Mouse (Mus musculus): ENCODE data around the gene Chchd6. TPM values are rescaled to one million over a fixed set of nuclear protein-coding genes. Genes with fewer than 3 reads are reported as not detected.

The Chchd6 gene
- polyA plus RNA-seq, 1 experiment from 2014 or later: 55.0 TPM

- H3K4me1 ChIP-seq: no peaks in the 10 kb centered on the region
- ATAC-seq (ENCODE audit: low FRiP score, low read depth): no peak
- H3K9me3 ChIP-seq: no peaks in the 10 kb centered on the region
- WGBS: 71% methylated on average over 4 of the region's 4 CpGs
- no peaks in the 10 kb centered on the region for H3K36me3 ChIP-seq
- H3K27ac ChIP-seq: no peak overlapping the region
- no peak overlapping the region for H3K9ac ChIP-seq
- no peaks in the 10 kb centered on the region for H3K27me3 ChIP-seq
- no peak overlapping the region for H3K4me3 ChIP-seq
- H3K4me2 ChIP-seq (replicated peaks): no peak overlapping the region
Measured at GRCm38 (mm10) chr6:89492368-89492767, 103.1 kb downstream of the Chchd6 start.

- no peak overlapping the region for H3K4me2 ChIP-seq (replicated peaks)
- H3K4me3 ChIP-seq: no peak overlapping the region
- no peaks in the 10 kb centered on the region for H3K27me3 ChIP-seq
- WGBS: 88% methylated on average over 3 of the region's 3 CpGs
- no peaks in the 10 kb centered on the region for H3K9me3 ChIP-seq
- H3K36me3 ChIP-seq: no peaks in the 10 kb centered on the region
- no peak overlapping the region for H3K9ac ChIP-seq
- H3K27ac ChIP-seq: no peak overlapping the region
- H3K4me1 ChIP-seq: 0 out of 2 replicates have a peak, but pooled peaks cover 8% of the 10 kb centered on the region
- ATAC-seq (ENCODE audit: low FRiP score, low read depth): no peak
Measured at GRCm38 (mm10) chr6:89490369-89490768, 105.1 kb downstream of the Chchd6 start.

GRCm38 (mm10) chr6:89489533-89489932 is 105.9 kb downstream of the Chchd6 start:
- Histone ChIP-seq H3K4me1 (0 out of 2 replicates have a peak, but pooled peaks cover 8% of the 10 kb centered on the region), H3K9me3 (no peaks in the 10 kb centered on the region), H3K27me3 (no peaks in the 10 kb centered on the region), H3K27ac (no peak overlapping the region), H3K36me3 (no peaks in the 10 kb centered on the region), H3K9ac (no peak overlapping the region), H3K4me2 (replicated peaks) (no peak overlapping the region), H3K4me3 (no peak overlapping the region)
- 88% methylated on average over 1 of the region's 1 CpGs for WGBS
- ATAC-seq (ENCODE audit: low FRiP score, low read depth): no peak

GRCm38 (mm10) chr6:89486055-89486454 is 109.4 kb downstream of the Chchd6 start:
- no peak for ATAC-seq (ENCODE audit: low FRiP score, low read depth)
- Histone ChIP-seq H3K4me2 (replicated peaks) (no peak overlapping the region), H3K4me1 (0 out of 2 replicates have a peak, but pooled peaks cover 8% of the 10 kb centered on the region), H3K36me3 (no peaks in the 10 kb centered on the region), H3K9ac (no peak overlapping the region), H3K27me3 (no peaks in the 10 kb centered on the region), H3K4me3 (no peak overlapping the region), H3K27ac (no peak overlapping the region), H3K9me3 (no peaks in the 10 kb centered on the region)
- WGBS: 43% methylated on average over 4 of the region's 4 CpGs

GRCm38 (mm10) chr6:89481192-89481591 is 114.3 kb downstream of the Chchd6 start:
- no peak overlapping the region for H3K4me3 ChIP-seq
- H3K4me2 ChIP-seq (replicated peaks): no peak overlapping the region
- 88% methylated on average over 4 of the region's 4 CpGs for WGBS
- H3K9me3 ChIP-seq: no peaks in the 10 kb centered on the region
- H3K9ac ChIP-seq: no peak overlapping the region
- no peak overlapping the region for H3K27ac ChIP-seq
- ATAC-seq (ENCODE audit: low FRiP score, low read depth): no peak
- H3K4me1 ChIP-seq: 0 out of 2 replicates have a peak, but pooled peaks cover 7% of the 10 kb centered on the region
- no peaks in the 10 kb centered on the region for H3K27me3 ChIP-seq
- H3K36me3 ChIP-seq: no peaks in the 10 kb centered on the region

- Histone ChIP-seq H3K36me3 (no peaks in the 10 kb centered on the region), H3K4me1 (no peaks in the 10 kb centered on the region), H3K9ac (no peak overlapping the region), H3K4me2 (replicated peaks) (no peak overlapping the region), H3K9me3 (no peaks in the 10 kb centered on the region), H3K27me3 (no peaks in the 10 kb centered on the region), H3K27ac (no peak overlapping the region), H3K4me3 (no peak overlapping the region)
- ATAC-seq (ENCODE audit: low FRiP score, low read depth): no peak
Measured at GRCm38 (mm10) chr6:89467908-89468307, 127.5 kb downstream of the Chchd6 start.

- 79% methylated on average over 9 of the region's 9 CpGs for WGBS
- no peaks in the 10 kb centered on the region for H3K36me3 ChIP-seq
- peaks cover 4% of the 10 kb centered on the region for H3K4me1 ChIP-seq
- no peak for ATAC-seq (ENCODE audit: low FRiP score, low read depth)
- H3K9ac ChIP-seq: no peak overlapping the region
- H3K27me3 ChIP-seq: no peaks in the 10 kb centered on the region
- H3K4me3 ChIP-seq: no peak overlapping the region
- H3K9me3 ChIP-seq: no peaks in the 10 kb centered on the region
- H3K4me2 ChIP-seq (replicated peaks): no peak overlapping the region
- no peak overlapping the region for H3K27ac ChIP-seq
Measured at GRCm38 (mm10) chr6:89467290-89467689, 128.2 kb downstream of the Chchd6 start.

GRCm38 (mm10) chr6:89466875-89467274 is 128.6 kb downstream of the Chchd6 start:
- Histone ChIP-seq H3K9ac (no peak overlapping the region), H3K27me3 (no peaks in the 10 kb centered on the region), H3K27ac (no peak overlapping the region), H3K36me3 (no peaks in the 10 kb centered on the region), H3K4me3 (no peak overlapping the region), H3K4me2 (replicated peaks) (no peak overlapping the region), H3K4me1 (peaks cover 8% of the 10 kb centered on the region), H3K9me3 (no peaks in the 10 kb centered on the region)
- WGBS: 82% methylated on average over 3 of the region's 3 CpGs
- no peak for ATAC-seq (ENCODE audit: low FRiP score, low read depth)

GRCm38 (mm10) chr6:89466053-89466708 is 129.3 kb downstream of the Chchd6 start:
- 74% methylated on average over 12 of the region's 12 CpGs for WGBS
- Histone ChIP-seq H3K9me3 (no peaks in the 10 kb centered on the region), H3K4me1 (peaks cover 15% of the 10 kb centered on the region), H3K36me3 (no peaks in the 10 kb centered on the region), H3K27me3 (no peaks in the 10 kb centered on the region), H3K9ac (no peak overlapping the region), H3K4me2 (replicated peaks) (no peak overlapping the region), H3K27ac (no peak overlapping the region), H3K4me3 (no peak overlapping the region)
- no peak for ATAC-seq (ENCODE audit: low FRiP score, low read depth)

GRCm38 (mm10) chr6:89462223-89462760 is 133.2 kb downstream of the Chchd6 start:
- Histone ChIP-seq H3K4me2 (replicated peaks) (no peak overlapping the region), H3K27ac (peak overlapping the region; percentile 23; the same call in 1 of the 2 replicates), H3K36me3 (no peaks in the 10 kb centered on the region), H3K9me3 (no peaks in the 10 kb centered on the region), H3K4me1 (peaks cover 15% of the 10 kb centered on the region), H3K9ac (no peak overlapping the region), H3K4me3 (no peak overlapping the region), H3K27me3 (no peaks in the 10 kb centered on the region)
- 82% methylated on average over 2 of the region's 2 CpGs for WGBS
- ATAC-seq (ENCODE audit: low FRiP score, low read depth): no peak

GRCm38 (mm10) chr6:89461250-89462222 is 133.9 kb downstream of the Chchd6 start:
- ATAC-seq (ENCODE audit: low FRiP score, low read depth): no peak
- H3K36me3 ChIP-seq: no peaks in the 10 kb centered on the region
- no peak overlapping the region for H3K4me3 ChIP-seq
- H3K9ac ChIP-seq: no peak overlapping the region
- no peak overlapping the region for H3K4me2 ChIP-seq (replicated peaks)
- 68% methylated on average over 9 of the region's 9 CpGs for WGBS
- H3K9me3 ChIP-seq: no peaks in the 10 kb centered on the region
- H3K27ac ChIP-seq: peak overlapping the region; percentile 23; the same call in 1 of the 2 replicates
- peaks cover 17% of the 10 kb centered on the region for H3K4me1 ChIP-seq
- H3K27me3 ChIP-seq: no peaks in the 10 kb centered on the region

- H3K27me3 ChIP-seq: no peaks in the 10 kb centered on the region
- WGBS: 73% methylated on average over 3 of the region's 3 CpGs
- H3K9ac ChIP-seq: no peak overlapping the region
- H3K27ac ChIP-seq: no peak overlapping the region
- no peak for ATAC-seq (ENCODE audit: low FRiP score, low read depth)
- H3K4me2 ChIP-seq (replicated peaks): no peak overlapping the region
- no peaks in the 10 kb centered on the region for H3K36me3 ChIP-seq
- peaks cover 29% of the 10 kb centered on the region for H3K4me1 ChIP-seq
- no peak overlapping the region for H3K4me3 ChIP-seq
- no peaks in the 10 kb centered on the region for H3K9me3 ChIP-seq
Measured at GRCm38 (mm10) chr6:89459634-89460033, 135.8 kb downstream of the Chchd6 start.
